ENCODE assay signal across 28 mouse cellular contexts in genomic region chr4:46422625-46423024, GRCm38 (mm10). TPM values are rescaled to one million over a fixed set of nuclear protein-coding genes. Genes with fewer than 3 reads are reported as not detected.
A peak's percentile ranks its signal among the peaks of the same experiment; 100 is the strongest.
DNase-seq lines count a peak whose midpoint lies in the region; ATAC-seq lines count a peak whose summit lies in the region.
"Had no signal": no experiment of that assay in that cellular context is flagged by ENCODE, and none has a peak within 500 bp of the region (broad histone marks: within the 10 kb centered on the region; RNA-seq: fewer than 3 reads in every experiment).

No protein-coding gene starts in this region.

- H3K4me1 ChIP-seq in limb, embryonic 13.5 days = no peaks in the 10 kb centered on the region
- no peaks in the 10 kb centered on the region for H3K4me1 ChIP-seq in limb, embryonic 10.5 days
- H3K4me1 ChIP-seq in liver, embryonic 15.5 days (replicated peaks) = peaks cover 40% of the 10 kb centered on the region
- H3K4me1 ChIP-seq in liver, embryonic 11.5 days (replicated peaks; ENCODE audit: control insufficient read depth, insufficient read depth, low read length) = no peaks in the 10 kb centered on the region; the same call in 1 of the 2 replicates
- H3K4me1 ChIP-seq: forebrain, embryonic 10.5 days; forebrain, embryonic 13.5 days; heart, embryonic 15.5 days; hindbrain, embryonic 10.5 days; hindbrain, embryonic 13.5 days had no signal

- 0 out of 2 replicates have a peak overlapping the region, but pooled peaks have one; percentile 0 for H3K9ac ChIP-seq in limb, embryonic 13.5 days
- no peak overlapping the region for H3K9ac ChIP-seq in liver, embryonic 15.5 days
- H3K9ac ChIP-seq in liver, embryonic 11.5 days (ENCODE audit: low read depth, low read length) = no peak overlapping the region
- H3K9ac ChIP-seq: forebrain, embryonic 13.5 days; heart, embryonic 12.5 days; heart, embryonic 15.5 days; hindbrain, embryonic 13.5 days had no signal

- no peak for ATAC-seq in limb, embryonic 13.5 days (ENCODE audit: low FRiP score, low read depth)
- no peak for ATAC-seq in liver, embryonic 15.5 days (ENCODE audit: insufficient read depth)
- ATAC-seq in liver, embryonic 11.5 days (replicated peaks; ENCODE audit: low FRiP score) = no peak
- ATAC-seq in megakaryocyte, adult 5-6 weeks (ENCODE audit: poor library complexity, severe bottlenecking) = peak; percentile 59
- ATAC-seq: forebrain, embryonic 13.5 days; forebrain, embryonic 16.5 days; hindbrain, embryonic 16.5 days had no signal

- no peaks in the 10 kb centered on the region for H3K9me3 ChIP-seq in limb, embryonic 13.5 days
- no peaks in the 10 kb centered on the region for H3K9me3 ChIP-seq in limb, embryonic 10.5 days (replicated peaks)
- no peaks in the 10 kb centered on the region for H3K9me3 ChIP-seq in liver, embryonic 15.5 days (replicated peaks)
- H3K9me3 ChIP-seq in liver, embryonic 11.5 days (ENCODE audit: control insufficient read depth, low read length) = no peaks in the 10 kb centered on the region
- H3K9me3 ChIP-seq: forebrain, embryonic 10.5 days; forebrain, embryonic 13.5 days; heart, embryonic 12.5 days; heart, embryonic 15.5 days; hindbrain, embryonic 10.5 days; hindbrain, embryonic 13.5 days had no signal

- no peak overlapping the region for H3K27ac ChIP-seq in limb, embryonic 13.5 days
- H3K27ac ChIP-seq in limb, embryonic 10.5 days = no peak overlapping the region
- H3K27ac ChIP-seq in liver, embryonic 15.5 days (replicated peaks) = peak overlapping the region; percentile 54
- H3K27ac ChIP-seq in liver, embryonic 11.5 days (ENCODE audit: low read depth, low read length) = no peak overlapping the region
- H3K27ac ChIP-seq: forebrain, embryonic 10.5 days; forebrain, embryonic 13.5 days; heart, embryonic 15.5 days; hindbrain, embryonic 10.5 days; hindbrain, embryonic 13.5 days had no signal

- no peak overlapping the region for H3K4me2 ChIP-seq in limb, embryonic 13.5 days (replicated peaks)
- H3K4me2 ChIP-seq in liver, embryonic 15.5 days = no peak overlapping the region
- H3K4me2 ChIP-seq in liver, embryonic 11.5 days = no peak overlapping the region
- H3K4me2 ChIP-seq: forebrain, embryonic 13.5 days; heart, embryonic 12.5 days; heart, embryonic 15.5 days; hindbrain, embryonic 13.5 days had no signal

- H3K36me3 ChIP-seq in limb, embryonic 13.5 days = no peaks in the 10 kb centered on the region
- no peaks in the 10 kb centered on the region for H3K36me3 ChIP-seq in limb, embryonic 10.5 days
- H3K36me3 ChIP-seq in liver, embryonic 15.5 days (replicated peaks) = no peaks in the 10 kb centered on the region
- no peaks in the 10 kb centered on the region for H3K36me3 ChIP-seq in liver, embryonic 11.5 days (ENCODE audit: control insufficient read depth, insufficient read depth, low read length)
- H3K36me3 ChIP-seq: forebrain, embryonic 10.5 days; heart, embryonic 12.5 days; heart, embryonic 15.5 days; hindbrain, embryonic 10.5 days; hindbrain, embryonic 13.5 days had no signal

- 61% methylated on average over 8 of the region's 8 CpGs for WGBS in limb, embryonic 13.5 days
- 63% methylated on average over 8 of the region's 8 CpGs for WGBS in limb, embryonic 10.5 days
- WGBS in liver, embryonic 15.5 days (ENCODE audit: insufficient replicate concordance) = 58% methylated on average over 8 of the region's 8 CpGs
- 64% methylated on average over 8 of the region's 8 CpGs for WGBS in liver, embryonic 11.5 days

- DNase-seq in limb, embryonic 10.5 days (ENCODE audit: low spot score) = no peak
- DNase-seq in liver, embryonic 11.5 days (ENCODE audit: low spot score) = no peak
- no peak for DNase-seq in adrenal gland, adult 8-10 months
- no peak for DNase-seq in gastrocnemius, postnatal 4 days (ENCODE audit: low spot score in 2 of 2)
- DNase-seq in urinary bladder, adult 2 months (ENCODE audit: low spot score) = no peak
- DNase-seq: adrenal gland, adult 2 months; adrenal gland, postnatal 25 days; B cell, adult 2 months; cerebellum, adult 18-20 months; cerebellum, adult 9-10 months; cerebellum, postnatal 14 days; gastrocnemius, postnatal 10 days; gastrocnemius, postnatal 36 days; heart, adult 18-20 months; heart, postnatal 10 days; heart, postnatal 36 days had no signal

- H3K27me3 ChIP-seq in limb, embryonic 13.5 days = no peaks in the 10 kb centered on the region
- no peaks in the 10 kb centered on the region for H3K27me3 ChIP-seq in limb, embryonic 10.5 days (ENCODE audit: low read depth, poor library complexity, severe bottlenecking)
- peaks cover 3% of the 10 kb centered on the region; the same call in 1 of the 2 replicates for H3K27me3 ChIP-seq in liver, embryonic 15.5 days
- no peaks in the 10 kb centered on the region for H3K27me3 ChIP-seq in liver, embryonic 11.5 days (replicated peaks; ENCODE audit: control insufficient read depth, insufficient read depth, low read length)
- H3K27me3 ChIP-seq: heart, embryonic 12.5 days; hindbrain, embryonic 13.5 days had no signal

- no peak overlapping the region for H3K4me3 ChIP-seq in limb, embryonic 13.5 days
- H3K4me3 ChIP-seq in limb, embryonic 10.5 days = no peak overlapping the region
- no peak overlapping the region for H3K4me3 ChIP-seq in liver, embryonic 15.5 days (replicated peaks)
- no peak overlapping the region for H3K4me3 ChIP-seq in liver, embryonic 11.5 days (ENCODE audit: low read depth, low read length)
- H3K4me3 ChIP-seq: forebrain, embryonic 10.5 days; forebrain, embryonic 13.5 days; heart, embryonic 12.5 days; heart, embryonic 15.5 days; hindbrain, embryonic 10.5 days; hindbrain, embryonic 13.5 days had no signal

RNA-seq across cellular contexts. Expression of gene Hemgn, which starts 9.3 kb away (rescaled TPM):
- 0.52 and 3.3 TPM in 2 replicates for polyA plus RNA-seq in limb, embryonic 13.5 days (2015; fragmentation: Nextera tagmentation; extraction: Ambion mirVana)
- polyA plus RNA-seq in limb, embryonic 10.5 days (2016; fragmentation: Nextera tagmentation; extraction: Ambion mirVana) = 12.8 and 13.4 TPM in 2 replicates
- 386 and 388 TPM in 2 replicates for polyA plus RNA-seq in liver, embryonic 15.5 days (2015; fragmentation: Nextera tagmentation; extraction: Ambion mirVana)
- 206 and 233 TPM in 2 replicates for polyA plus RNA-seq in liver, embryonic 11.5 days (2014; fragmentation: Nextera tagmentation; extraction: Ambion mirVana)
- total RNA-seq in megakaryocyte, adult 5-6 weeks (2015) = 4.8 and 12.0 TPM in 2 replicates
- total RNA-seq in megakaryocyte, adult 5-6 weeks (2017) = 5.8 and 11.8 TPM in 2 replicates
- total RNA-seq in adrenal gland, adult 8-10 months (2022) = under 1 TPM in 1 of 4 experiments, not detected in 3; 0.11 TPM
- under 1 TPM in 1 of 2 experiments, not detected in 1; 0.54 TPM for total RNA-seq in gastrocnemius, postnatal 4 days (2021)
- 0.06 and 0.07 TPM in 2 replicates for polyA plus RNA-seq in urinary bladder, adult 2 months (2012; rRNA removed)
- total RNA-seq: adrenal gland, adult 2 months; adrenal gland, postnatal 25 days; gastrocnemius, adult 18-20 months; gastrocnemius, postnatal 36 days had no signal
- polyA plus RNA-seq: adrenal gland, adult 2 months had no signal

RNA-seq across cellular contexts. Expression of gene Anp32b, which starts 28.1 kb away (rescaled TPM):
- polyA plus RNA-seq in limb, embryonic 13.5 days (2015; fragmentation: Nextera tagmentation; extraction: Ambion mirVana) = 284 and 307 TPM in 2 replicates
- 405 and 451 TPM in 2 replicates for polyA plus RNA-seq in limb, embryonic 10.5 days (2016; fragmentation: Nextera tagmentation; extraction: Ambion mirVana)
- polyA plus RNA-seq in liver, embryonic 15.5 days (2015; fragmentation: Nextera tagmentation; extraction: Ambion mirVana) = 387 TPM in 2 replicates
- polyA plus RNA-seq in liver, embryonic 11.5 days (2014; fragmentation: Nextera tagmentation; extraction: Ambion mirVana) = 586 and 618 TPM in 2 replicates
- 496 and 542 TPM in 2 replicates for total RNA-seq in megakaryocyte, adult 5-6 weeks (2015)
- 105 and 108 TPM in 2 replicates for total RNA-seq in megakaryocyte, adult 5-6 weeks (2017)
- total RNA-seq in adrenal gland, adult 8-10 months (2022) = 100 to 1,000 TPM; 104 to 129 (median 117) TPM
- total RNA-seq in gastrocnemius, postnatal 4 days (2021) = 100 to 1,000 TPM; 121 to 131 TPM
- polyA plus RNA-seq in urinary bladder, adult 2 months (2012; rRNA removed) = 26.7 and 71.9 TPM in 2 replicates

RNA-seq across cellular contexts. Expression of gene Trmo, which starts 33.4 kb away (rescaled TPM):
- 9.2 and 9.5 TPM in 2 replicates for polyA plus RNA-seq in limb, embryonic 13.5 days (2015; fragmentation: Nextera tagmentation; extraction: Ambion mirVana)
- 11.5 and 11.9 TPM in 2 replicates for polyA plus RNA-seq in limb, embryonic 10.5 days (2016; fragmentation: Nextera tagmentation; extraction: Ambion mirVana)
- polyA plus RNA-seq in liver, embryonic 15.5 days (2015; fragmentation: Nextera tagmentation; extraction: Ambion mirVana) = 8.2 and 10.5 TPM in 2 replicates
- polyA plus RNA-seq in liver, embryonic 11.5 days (2014; fragmentation: Nextera tagmentation; extraction: Ambion mirVana) = 14.1 and 14.7 TPM in 2 replicates
- total RNA-seq in megakaryocyte, adult 5-6 weeks (2015) = 6.9 and 8.4 TPM in 2 replicates
- 6.8 and 9.0 TPM in 2 replicates for total RNA-seq in megakaryocyte, adult 5-6 weeks (2017)
- 1 to 10 TPM; 5.6 to 7.8 (median 6.7) TPM for total RNA-seq in adrenal gland, adult 8-10 months (2022)
- total RNA-seq in gastrocnemius, postnatal 4 days (2021) = 1 to 10 TPM; 3.9 to 4.1 TPM
- 4.7 and 6.3 TPM in 2 replicates for polyA plus RNA-seq in urinary bladder, adult 2 months (2012; rRNA removed)

Comparison
In these comparisons a context has a peak if more than half of its experiments do, and no peak if none do; other contexts are left out.
1. RNA of gene Hemgn, which starts 9.3 kb away (polyA plus RNA-seq): 386 to 388 TPM in liver, embryonic 15.5 days and 206 to 233 TPM in liver, embryonic 11.5 days; 12.8 to 13.4 TPM in limb, embryonic 10.5 days, 0.52 to 3.3 TPM in limb, embryonic 13.5 days and 0.06 to 0.07 TPM in urinary bladder, adult 2 months; every median in the first group is over 10 times any median in the second.